Mouse (Mus musculus): Measurements from ENCODE around the gene Zfp687. TPM values are rescaled to one million over a fixed set of nuclear protein-coding genes. Genes with fewer than 3 reads are reported as not detected.

Zfp687 gene
- total RNA-seq, 4 experiments from 2014 or later: 25.1 to 35.1 (median 30.6) TPM

GRCm38 (mm10) chr3:94965878-94966277 is 49.4 kb downstream of the Zfp687 start:
- DNase-seq (ENCODE audit: low spot score in 2 of 2): no peak

- DNase-seq (ENCODE audit: low spot score in 2 of 2): no peak
Observed at GRCm38 (mm10) chr3:94964989-94965388, 50.3 kb downstream of the Zfp687 start.

- DNase-seq (ENCODE audit: low spot score in 2 of 2): no peak
Observed at GRCm38 (mm10) chr3:94960322-94960721, 54.9 kb downstream of the Zfp687 start.

- no peak for DNase-seq (ENCODE audit: low spot score in 2 of 2)
Observed at GRCm38 (mm10) chr3:94959871-94960270, 55.4 kb downstream of the Zfp687 start.

- no peak for DNase-seq (ENCODE audit: low spot score in 2 of 2)
Observed at GRCm38 (mm10) chr3:94958295-94958694, 57.0 kb downstream of the Zfp687 start.

Small RNA genes within 50 kb of the gene (microRNA-seq; reads per million reads assigned to microRNA genes)
- 1.8 to 3.2 reads per million in 2 experiments for gene Mir7013

Other genes starting within 250 kb of the Zfp687 start
- gene Cgn, start 229.0 kb downstream of the Zfp687 start, total RNA-seq (2022): 1 to 10 TPM; 4.0 to 5.5 (median 4.7) TPM
- gene Pogz, start 177.9 kb downstream of the Zfp687 start, total RNA-seq (2022): 10 to 100 TPM; 52.0 to 71.5 (median 61.4) TPM
- 100 to 1,000 TPM; 219 to 262 (median 240) TPM for gene Psmb4, start 128.5 kb downstream of the Zfp687 start, total RNA-seq (2022)
- 10 to 100 TPM; 11.1 to 14.5 (median 12.5) TPM for gene Selenbp1, start 82.4 kb downstream of the Zfp687 start, total RNA-seq (2022)
- gene Rfx5, start 61.4 kb downstream of the Zfp687 start, total RNA-seq (2022): 10 to 100 TPM; 21.9 to 28.9 (median 24.6) TPM
- 10 to 100 TPM; 58.7 to 64.8 (median 59.6) TPM for gene Pi4kb, start 40.7 kb downstream of the Zfp687 start, total RNA-seq (2022)
- 100 to 1,000 TPM; 137 to 166 (median 159) TPM for gene Psmd4, start 27.2 kb upstream of the Zfp687 start, total RNA-seq (2022)
- gene Pip5k1a, start 91.5 kb upstream of the Zfp687 start, total RNA-seq (2022): 10 to 100 TPM; 58.5 to 66.8 (median 64.8) TPM
- gene Vps72, start 95.6 kb upstream of the Zfp687 start, total RNA-seq (2022): 10 to 100 TPM; 36.9 to 45.8 (median 43.4) TPM
- gene Tmod4, start 109.0 kb upstream of the Zfp687 start, total RNA-seq (2022): under 1 TPM in 2 of 4 experiments, not detected in 2; 0.55 to 0.81 TPM
- 10 to 100 TPM; 51.4 to 57.8 (median 54.9) TPM for gene Scnm1, start 118.6 kb upstream of the Zfp687 start, total RNA-seq (2022)
- 10 to 100 TPM; 12.5 to 17.7 (median 13.4) TPM for gene Lysmd1, start 118.6 kb upstream of the Zfp687 start, total RNA-seq (2022)
- gene Tnfaip8l2, start 126.9 kb upstream of the Zfp687 start, total RNA-seq (2022): 10 to 100 TPM in 1 of 4 experiments, 1 to 10 TPM in 3; 1.7 to 11.1 (median 5.4) TPM
- gene Sema6c, start 145.0 kb upstream of the Zfp687 start, total RNA-seq (2022): 10 to 100 TPM; 27.1 to 36.4 (median 30.9) TPM
- gene Gabpb2, start 202.5 kb upstream of the Zfp687 start, total RNA-seq (2022): 10 to 100 TPM; 15.7 to 18.0 (median 17.5) TPM
- gene Cdc42se1, start 213.3 kb upstream of the Zfp687 start, total RNA-seq (2022): 10 to 100 TPM; 72.9 to 79.5 (median 77.2) TPM
- gene Mllt11, start 216.7 kb upstream of the Zfp687 start, total RNA-seq (2022): 100 to 1,000 TPM; 265 to 305 (median 277) TPM
- gene Gm128, start 226.2 kb upstream of the Zfp687 start, total RNA-seq (2022): under 1 TPM in 3 of 4 experiments, not detected in 1; 0.25 to 0.45 (median 0.41) TPM
- under 1 TPM in 3 of 4 experiments, not detected in 1; 0.43 to 0.95 (median 0.63) TPM for gene Bnipl, start 235.7 kb upstream of the Zfp687 start, total RNA-seq (2022)

Measured in layer of hippocampus, adult 8-10 months (tissue).